Mouse (Mus musculus) CH12F3 (cell line): Measurements from ENCODE around the gene 2010111I01Rik.
"Not testable (repeated sequence)": the region's sequence is repeated elsewhere in the genome, so short reads cannot be mapped to it uniquely, and the experiment has no call there.

ENCODE experiments used
- in situ Hi-C: fragments of 300-500 bp; cut with MboI; formaldehyde crosslinking; loops from 2 replicates; pipeline ENCODE4 v1.14.3; 2020; ENCODE audit warnings: low sequenced_read_pairs

2010111I01Rik gene

DNA sequence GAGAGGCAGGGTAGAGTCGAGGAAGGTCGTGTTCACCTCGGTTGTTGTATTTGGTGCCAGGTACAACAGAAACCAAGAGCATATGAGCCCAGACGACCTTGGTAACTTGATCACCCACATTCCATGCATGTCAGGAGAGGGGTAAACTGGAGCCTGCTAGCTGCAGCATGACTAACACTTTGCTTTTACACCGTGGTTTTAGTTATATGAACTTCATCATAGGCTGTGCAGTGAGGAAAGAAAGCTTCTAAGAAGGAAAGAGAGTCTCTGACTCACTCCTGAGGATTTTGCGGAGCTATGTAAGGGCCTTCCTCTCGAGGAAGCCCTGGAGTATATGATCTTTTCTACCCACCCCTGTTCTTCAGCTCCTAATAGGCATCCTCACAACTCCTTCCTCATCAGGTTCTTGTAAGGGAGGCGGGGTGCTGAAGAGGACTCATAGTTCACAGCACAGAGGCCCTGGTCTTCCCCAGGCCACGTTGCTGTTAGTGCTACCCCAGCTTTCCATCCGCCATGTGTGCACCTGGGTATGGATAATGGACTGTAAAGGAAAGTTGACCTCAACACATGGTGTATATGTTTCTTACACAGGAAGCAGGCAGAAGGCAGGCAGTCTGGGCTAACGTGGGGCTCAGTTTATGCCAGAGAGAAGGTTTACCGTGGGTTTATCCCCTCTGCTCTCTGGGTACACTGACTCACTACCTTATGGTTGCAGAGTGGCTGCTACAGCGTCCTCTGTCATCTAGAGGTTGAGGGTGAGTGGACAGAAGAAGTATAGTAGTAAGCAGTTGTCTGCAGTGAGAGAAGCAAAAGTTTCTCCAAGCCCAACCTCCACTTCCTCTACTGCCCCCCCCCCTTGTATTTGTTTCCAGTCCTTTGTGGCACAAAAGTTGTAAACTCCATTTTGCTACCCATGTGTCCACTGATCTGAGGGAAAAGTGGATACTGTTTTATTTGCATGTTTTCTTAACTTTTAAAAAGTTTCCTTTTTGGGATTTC is 222.8 kb downstream of the 2010111I01Rik start:
- in situ Hi-C loops = no loop called here

DNA sequence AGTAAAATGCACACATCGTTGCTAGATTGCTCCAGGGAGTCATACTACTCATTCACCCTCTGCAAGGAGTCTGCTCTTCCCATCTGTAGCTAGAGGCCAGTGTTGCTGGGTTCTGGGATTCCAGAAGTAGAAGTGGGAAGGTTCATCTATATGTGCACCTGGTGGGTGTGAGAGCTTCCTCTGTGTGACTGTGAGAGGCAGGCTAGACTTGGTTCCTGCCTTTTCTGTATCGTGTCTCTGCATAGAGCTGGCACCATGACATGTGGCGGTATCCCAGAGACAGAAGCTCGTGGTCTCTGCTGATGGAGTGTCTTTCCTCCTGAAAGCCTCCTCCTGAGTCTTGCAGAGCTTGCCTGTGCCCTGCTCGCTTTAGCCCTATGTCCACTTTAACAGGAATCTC is 223.6 kb downstream of the 2010111I01Rik start:
- in situ Hi-C loops = no loop called here

DNA sequence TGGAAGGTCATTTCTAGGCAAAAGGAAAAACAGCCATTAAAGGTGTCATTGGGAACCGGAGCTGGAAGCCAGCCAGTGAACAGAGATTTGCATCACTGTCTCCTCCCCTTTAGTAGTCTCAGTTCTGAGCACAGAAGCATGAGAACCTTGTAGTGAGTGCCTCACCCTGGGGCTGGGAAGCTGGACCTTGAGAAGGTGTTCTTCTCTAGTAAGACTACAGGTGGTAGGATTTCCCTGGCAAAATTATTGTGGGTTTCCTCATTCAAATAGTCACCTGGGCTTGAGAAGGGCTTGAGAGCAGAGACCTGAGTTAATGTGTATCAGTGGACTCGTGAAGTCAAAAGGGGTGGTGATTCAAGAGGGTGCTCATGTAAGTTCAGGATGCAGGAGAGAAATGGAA is 224.1 kb downstream of the 2010111I01Rik start:
- in situ Hi-C loops = no loop called here

DNA sequence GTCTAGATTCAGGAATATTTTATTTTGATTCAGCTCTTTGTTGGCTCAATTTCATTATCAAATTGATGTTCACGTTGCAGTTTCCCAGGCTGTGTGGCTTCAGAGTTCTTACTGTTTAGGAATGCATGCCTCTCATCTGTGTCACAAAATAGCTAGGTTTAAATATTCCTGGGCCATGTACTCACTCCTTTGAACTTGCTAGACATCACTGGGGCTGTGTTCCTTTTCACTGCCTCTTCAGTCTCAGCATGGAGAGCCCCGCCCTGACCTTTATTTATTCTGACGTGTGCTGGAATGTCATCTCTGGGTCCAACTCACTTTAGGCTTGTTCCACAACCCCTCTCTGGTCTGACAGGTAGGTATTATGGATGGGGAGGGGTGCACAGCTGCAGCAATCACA is 228.7 kb downstream of the 2010111I01Rik start:
- in situ Hi-C loops = no loop called here

DNA sequence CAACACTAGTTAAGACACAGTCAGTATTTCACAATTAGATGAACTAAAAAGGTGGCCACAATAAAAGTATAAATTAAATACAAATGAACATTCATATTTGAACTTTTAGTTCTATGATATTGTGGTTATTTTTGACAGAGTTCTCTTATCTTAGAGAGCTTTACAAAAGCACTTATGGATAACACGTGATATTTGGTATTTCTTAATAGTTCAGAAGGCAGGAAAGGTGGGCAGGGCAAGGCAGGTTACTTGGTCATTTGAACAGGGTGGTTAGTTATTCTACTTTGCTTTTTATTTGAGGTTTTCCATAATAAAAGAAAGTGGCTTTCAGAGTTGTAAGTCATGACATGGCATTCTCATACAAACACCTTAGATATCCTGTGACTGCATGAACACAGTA is 233.3 kb downstream of the 2010111I01Rik start:
- in situ Hi-C loops = no loop called here

DNA sequence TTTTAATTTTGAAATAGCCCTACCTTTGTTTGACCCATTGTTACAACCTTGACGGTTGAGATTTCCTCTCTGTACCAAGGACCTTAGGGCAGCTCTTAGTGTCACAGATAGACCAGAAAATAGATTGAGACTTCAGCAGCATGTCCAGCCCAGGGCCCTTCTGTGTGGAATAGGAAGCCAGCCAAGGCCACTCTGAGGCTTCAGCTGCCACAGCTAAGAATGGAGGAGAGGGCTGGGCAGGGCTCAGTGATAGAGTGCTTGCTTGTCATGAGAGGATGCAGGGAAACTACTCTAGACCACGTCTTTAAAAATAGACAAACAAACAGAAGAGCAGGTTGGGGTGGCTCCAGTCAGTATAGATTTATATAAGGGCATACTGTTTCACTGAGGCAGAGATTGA is 234.9 kb downstream of the 2010111I01Rik start:
- in situ Hi-C loops = no loop called here

DNA sequence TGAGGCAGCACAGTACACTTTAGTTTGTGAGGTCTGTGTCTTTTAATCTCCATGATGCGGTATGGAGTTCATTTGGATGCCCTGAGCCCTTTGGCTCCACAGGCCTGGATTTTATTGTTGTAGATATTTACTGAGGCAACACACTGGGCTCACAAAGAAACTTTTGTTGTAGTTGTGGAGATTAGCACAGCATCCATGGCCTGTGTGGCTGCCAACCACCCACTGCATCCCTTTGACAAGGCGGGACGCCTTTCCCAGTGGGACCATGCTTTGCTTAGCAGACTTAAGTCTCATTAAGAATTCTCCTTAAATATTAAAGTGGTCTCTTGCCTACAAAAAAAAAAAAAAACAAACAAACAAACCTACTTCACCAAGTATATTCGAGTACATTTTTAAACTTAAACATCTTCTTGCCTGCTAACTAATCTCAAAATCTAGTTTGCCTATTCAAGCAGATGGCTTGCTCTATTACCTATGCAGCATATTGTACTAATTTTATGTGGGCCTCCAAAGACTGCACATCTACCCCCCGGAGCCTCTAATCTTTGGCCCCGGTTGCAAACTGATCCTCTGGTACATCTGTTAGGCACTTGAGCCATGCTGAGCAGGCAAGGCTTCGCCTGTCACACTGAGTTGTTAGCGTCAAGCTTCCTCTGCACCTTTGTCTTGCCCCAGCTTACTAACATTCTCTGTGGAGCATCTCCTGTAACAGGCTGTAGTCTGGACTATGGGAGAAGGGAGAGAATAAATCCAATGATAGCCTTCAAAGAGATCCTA is 239.0 kb downstream of the 2010111I01Rik start:
- in situ Hi-C loops = no loop called here

DNA sequence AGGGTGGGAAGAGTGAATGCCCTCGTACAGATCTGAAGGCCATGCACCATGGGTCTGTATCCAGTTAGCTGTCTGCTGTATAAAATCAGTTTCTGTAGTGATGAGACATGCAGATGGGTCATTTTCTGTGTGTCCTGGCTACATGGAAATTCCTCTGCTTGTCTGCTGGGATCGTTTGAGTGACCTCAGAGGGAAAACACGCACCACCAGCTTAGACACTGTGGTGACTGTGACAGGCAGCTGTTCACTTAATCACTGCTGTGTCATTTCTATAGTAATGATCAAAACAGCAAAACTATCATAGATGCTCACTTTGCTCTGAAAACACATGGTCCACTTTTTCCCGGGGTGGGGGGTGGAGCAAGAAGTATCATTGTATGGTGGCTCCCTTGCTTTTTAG is 241.1 kb downstream of the 2010111I01Rik start:
- in situ Hi-C loops = no loop called here

DNA sequence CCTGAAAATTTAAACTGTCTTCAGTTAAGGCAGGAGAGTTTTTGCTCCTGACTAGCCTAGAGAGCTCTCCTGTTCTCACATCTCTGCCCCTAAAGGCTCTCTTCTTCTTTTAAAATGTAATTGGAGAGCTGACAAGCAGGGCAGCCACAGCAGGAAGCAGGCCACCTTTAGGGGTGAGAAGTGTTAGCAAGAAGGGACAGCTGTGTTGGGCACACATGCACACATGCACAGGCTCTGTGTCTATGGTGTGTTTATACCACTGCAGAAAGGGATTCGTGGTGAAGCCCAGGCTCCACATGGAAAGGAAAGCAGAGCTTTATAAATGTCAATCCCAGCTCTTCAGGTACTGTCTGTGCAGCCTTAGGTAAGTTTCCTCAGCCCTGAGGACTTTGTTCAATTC is 241.7 kb downstream of the 2010111I01Rik start:
- in situ Hi-C loops = no loop called here

DNA sequence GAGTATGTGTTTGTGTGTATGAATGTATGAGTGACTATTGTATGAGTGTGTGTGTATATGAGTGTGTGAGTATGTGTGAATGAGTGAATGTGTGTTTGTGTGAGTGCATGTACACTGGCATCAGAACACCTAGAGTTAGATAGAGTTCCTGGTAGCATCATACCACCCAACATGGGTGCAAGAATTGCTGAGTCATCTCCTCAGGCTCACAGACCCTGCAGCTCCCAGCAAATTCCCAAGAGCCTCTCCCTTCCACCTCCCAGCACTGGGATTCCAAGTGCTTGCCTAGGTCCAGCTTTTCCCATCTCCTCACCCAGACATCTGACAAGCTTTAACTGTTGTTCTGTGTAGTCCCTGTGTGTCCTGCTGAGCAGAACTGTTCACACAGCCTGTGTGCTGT is 251.8 kb downstream of the 2010111I01Rik start:
- in situ Hi-C loops = no loop called here

DNA sequence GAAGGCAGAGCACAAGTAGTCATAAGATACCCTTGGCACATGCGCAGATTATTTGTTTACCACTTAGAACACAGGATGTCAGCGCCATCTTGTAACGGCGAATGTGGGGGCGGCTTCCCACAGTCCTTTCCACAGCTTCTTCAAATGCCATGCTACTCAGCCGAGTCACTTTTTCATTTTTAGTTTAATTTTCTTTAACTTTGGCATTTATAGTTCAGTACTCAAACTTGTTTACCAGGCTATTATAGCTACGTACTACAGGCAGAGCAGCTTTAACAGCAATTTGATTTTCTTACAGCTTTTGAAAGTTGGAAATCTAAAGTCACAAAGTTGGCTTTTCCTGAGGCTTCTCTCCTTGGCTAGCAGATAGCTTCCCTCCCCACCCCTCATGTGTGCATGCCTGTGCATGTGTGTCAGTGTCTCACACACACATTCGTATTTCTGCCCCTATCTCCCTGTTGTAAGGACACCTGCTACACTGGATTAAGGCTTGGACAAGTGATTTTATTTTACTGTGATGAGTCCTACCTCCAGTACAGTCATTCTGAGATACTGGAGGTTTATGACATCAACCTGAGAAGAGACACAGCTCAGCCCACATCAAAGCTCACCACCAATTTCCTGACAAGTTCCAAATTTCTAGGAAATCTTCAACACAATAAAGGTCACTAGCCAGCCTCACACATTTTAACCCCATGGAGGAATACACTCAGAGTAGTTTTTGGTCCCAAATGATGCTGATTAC is 258.5 kb downstream of the 2010111I01Rik start:
- in situ Hi-C loops = no loop called here

DNA sequence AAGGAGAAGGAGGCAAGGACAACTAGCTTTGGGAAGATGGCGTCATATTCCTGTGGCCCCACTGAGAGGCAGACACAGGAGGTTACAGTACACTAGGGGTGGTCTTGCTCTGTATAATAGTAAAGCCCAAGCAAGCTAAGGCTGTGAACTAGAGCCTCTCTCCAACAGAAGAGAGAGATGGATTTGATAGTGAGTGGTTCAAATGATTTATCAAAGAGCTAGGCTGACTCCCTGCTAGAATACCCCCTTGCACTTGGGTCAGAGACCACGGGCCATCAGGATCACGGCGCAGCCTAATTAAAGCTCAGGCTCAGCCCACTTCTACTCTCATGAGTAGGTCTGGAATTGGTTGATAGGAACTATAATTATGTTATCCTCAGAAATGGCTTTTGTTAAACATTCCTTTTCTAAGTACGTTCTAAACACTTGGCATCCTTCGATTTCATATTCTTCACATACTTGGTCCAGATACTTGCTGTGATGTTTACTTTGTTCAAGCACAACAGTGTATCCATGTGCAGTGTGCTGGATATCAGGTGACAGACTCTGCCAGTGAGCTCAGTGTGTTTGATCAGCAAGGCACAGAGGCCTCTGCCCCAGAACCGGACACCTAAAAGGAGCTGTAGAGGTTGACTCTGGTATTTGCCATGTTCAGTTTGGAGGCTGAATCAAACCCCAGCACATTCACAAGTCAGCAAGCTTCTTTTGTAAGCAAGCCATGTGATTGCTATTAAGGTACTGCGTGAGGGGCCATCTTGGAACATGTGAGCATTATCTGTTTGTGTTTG is 261.3 kb downstream of the 2010111I01Rik start:
- in situ Hi-C loops = no loop called here

DNA sequence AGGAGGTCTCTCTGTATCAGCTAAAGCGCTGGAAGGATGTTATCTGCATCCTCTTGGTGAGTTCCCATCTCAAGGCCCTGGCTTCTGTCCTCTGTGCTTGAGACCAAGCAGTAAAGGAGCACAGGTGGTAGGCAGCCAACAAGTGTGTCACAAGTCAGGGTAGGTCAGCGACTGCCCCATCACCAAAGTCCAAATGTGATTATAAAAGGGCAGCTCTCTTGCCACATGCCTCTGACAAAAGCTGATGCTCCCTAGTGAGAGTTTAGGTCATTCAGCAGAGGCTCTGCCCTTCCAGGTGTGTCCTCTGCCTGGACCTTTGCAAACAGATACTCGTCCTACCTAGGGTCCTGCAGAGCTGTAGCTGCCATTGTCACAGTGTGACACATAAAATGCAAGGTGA is 263.1 kb downstream of the 2010111I01Rik start:
- in situ Hi-C loops = no loop called here

DNA sequence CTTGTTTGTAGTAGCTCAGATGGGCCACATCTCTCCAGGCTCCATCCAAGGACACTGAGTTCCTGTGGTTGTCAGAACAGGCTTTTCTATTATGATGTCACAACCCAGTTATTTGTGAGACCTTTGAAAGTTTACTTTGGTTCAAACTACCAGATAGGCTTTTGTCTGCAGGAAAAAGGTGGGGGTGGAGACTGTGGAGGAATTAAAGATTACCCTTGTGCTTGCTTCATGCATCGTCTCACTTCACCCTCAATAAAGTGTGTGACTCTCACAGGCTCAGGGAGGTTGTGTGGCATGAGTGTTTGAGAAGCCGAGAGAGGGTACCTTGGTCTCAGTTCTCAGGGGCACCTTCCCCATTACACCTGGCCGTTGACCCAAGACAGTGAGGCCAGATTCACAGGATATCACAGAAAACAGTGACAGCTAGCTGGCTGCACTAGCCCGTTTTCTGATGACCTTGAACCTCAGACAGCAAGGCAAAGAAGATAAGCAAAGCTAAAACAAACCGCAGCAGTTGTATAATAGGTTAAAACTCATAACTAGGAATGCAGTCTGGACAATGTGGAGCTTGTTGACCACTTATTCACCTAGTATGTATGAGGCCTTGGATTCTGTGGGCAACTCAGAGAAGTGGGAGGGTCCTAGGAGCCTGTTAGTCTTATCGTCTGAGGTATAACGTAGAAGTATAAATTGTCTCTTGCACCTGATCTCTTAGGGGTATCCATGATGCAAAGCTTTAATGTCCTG is 266.4 kb downstream of the 2010111I01Rik start:
- in situ Hi-C loops = no loop called here

DNA sequence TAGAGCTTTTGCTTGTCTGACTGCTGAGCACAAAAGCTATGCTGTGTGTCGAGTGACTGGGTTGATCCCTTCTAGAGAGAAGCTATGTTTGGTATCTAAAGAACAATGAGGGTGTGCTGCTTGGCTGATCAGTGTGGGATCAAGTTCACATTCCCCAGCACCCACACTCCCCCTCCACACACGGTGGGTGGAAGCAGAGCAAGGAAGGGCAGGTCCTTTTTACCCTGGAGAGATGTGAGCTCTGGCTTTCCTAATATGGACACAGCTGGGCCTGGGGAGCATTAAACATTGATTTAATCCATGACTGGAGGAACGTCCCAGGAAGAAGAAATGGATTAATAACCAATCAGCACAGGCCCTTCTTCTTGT is 267.0 kb downstream of the 2010111I01Rik start:
- in situ Hi-C loops = no loop called here

DNA sequence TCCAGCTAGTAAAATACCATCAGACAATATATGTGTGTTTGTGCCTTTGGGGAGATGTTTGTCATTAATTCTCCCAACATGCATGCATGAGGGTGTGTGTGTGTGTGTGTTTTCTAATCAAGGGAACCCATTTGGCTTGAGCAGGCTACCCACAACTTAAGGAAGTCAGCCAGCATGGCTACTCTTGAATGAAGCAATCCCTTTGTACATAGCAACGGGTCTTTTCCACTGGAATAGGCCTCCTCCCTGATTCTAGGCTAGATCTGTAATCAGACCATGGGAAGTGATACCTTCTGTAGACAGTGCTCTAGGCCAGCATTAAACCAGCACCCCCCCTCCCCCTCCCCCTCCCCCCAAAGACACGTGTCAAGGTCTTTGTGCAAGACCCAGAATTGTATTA is 267.9 kb downstream of the 2010111I01Rik start:
- in situ Hi-C loops = no loop called here

DNA sequence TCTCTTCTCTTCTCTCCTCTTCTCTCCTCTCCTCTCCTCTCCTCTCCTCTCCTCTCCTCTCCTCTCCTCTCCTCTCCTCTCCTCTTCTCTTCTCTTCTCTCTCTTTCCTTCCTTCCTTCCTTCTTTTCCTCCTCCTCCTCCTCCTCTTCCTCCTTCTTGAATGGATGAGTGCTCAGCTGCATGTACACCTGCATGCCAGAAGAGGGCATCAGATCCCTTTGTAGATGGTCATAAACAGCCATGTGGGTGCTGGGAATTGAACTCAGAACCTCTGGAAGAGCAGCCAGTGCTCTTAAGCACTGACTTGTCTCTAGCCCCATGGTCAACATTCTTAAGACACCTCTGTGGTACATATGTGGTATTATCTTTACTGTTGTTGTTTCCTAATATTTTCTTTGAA is 269.8 kb downstream of the 2010111I01Rik start:
- in situ Hi-C loops = not testable (repeated sequence)

DNA sequence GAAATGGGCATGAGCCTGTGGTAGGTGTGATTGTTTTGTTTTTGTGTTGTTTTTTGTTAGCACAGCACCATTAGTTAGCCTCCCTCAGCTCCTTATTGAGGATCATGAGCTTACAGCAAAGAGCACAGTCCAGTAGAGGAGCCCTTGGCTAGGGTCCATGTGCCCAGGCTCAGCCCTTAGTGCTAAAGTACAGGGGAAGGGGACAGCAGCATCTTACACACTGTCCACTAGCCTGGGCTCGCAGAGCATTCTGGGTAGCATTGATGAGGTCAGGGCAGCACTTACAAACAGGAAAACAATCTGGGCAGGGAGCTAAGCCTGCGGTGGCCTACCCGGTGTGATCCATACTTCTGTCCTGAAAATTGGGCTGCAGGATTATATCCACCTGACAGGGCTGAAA is 270.9 kb downstream of the 2010111I01Rik start:
- in situ Hi-C loops = no loop called here

DNA sequence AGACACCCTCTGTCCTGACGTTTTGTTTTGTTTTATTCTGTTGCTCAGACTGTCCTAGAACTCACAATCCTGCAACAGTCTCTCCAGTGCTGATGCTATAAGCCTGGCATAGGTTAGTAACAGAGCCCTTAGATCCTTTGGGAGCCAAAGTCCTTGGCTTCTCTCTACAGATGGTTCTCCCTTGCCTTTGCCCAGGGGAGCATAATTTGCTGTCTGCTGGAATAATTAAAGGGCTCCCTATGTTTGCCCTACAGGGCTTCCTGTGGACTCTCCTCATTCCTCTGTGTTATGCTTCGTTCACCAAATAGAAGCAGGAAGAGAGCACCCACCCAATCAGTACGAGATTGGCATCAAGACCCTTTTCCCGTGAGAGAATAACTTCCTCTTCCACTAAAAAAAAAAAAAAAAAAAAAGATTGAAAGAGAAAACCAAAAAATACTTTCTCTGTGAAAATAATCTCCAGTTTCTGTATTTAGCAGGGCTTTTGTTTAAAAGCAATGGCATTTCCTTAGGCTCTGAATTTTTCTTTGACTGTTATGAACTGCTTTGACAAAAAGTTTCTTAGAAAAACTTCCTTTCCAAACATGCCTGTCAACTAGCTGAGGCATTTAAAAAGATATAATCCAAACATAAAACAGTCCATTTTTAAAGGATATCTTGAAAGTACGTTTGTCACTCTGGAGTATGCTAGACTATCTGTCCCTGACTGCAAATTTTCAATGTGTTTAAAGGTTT is 271.6 kb downstream of the 2010111I01Rik start:
- in situ Hi-C loops = no loop called here
